ENCODE assay signal across 8 mouse cellular contexts in the genomic region with DNA sequence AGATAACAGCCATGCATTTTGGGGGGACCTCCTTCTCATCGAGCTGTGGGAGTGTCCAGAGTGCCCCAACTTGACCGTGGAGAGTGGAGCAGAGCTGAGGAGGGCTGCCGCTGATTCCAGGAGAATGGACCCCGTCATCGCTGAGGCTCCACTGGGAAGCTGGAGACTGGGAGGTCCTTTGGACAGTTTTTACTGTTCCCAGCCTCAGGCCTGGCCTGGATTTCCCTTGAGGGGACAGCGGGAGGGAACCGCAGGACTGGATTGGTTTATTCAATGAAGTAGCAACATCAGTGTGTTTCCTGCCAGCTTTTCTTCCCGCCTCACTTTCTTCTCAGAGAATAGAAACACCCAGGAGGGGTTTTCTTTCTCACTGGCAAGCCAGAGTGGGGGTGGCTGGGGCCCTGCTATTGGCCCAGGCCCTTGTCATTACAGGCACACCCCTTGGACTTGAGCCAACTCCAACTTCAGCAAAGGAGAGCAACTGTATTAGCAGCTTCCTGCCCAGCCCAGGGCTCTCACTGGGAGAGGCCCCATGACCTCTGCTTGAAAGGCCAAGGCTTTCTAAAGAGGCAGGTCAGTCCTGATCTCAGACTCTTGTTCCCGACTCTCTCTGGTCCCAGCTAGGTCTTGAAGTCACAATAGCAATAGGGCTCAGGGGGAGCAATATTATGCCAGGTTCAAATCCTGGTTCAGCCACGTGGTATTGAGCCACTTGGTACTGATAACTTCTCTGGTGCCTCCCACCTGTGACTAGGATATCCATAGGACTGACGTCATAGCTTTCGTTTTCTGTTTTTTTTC. TPM values are rescaled to one million over a fixed set of nuclear protein-coding genes. Genes with fewer than 3 reads are reported as not detected.
DNase-seq lines count a peak whose midpoint lies in the region.

No protein-coding gene starts in this region.

- WGBS in embryonic facial prominence, embryonic 10.5 days = 13% methylated on average over 12 of the region's 12 CpGs

- peak overlapping the region; percentile 31; the same call in 1 of the 2 replicates for H3K4me3 ChIP-seq in embryonic facial prominence, embryonic 10.5 days

- H3K27ac ChIP-seq in embryonic facial prominence, embryonic 10.5 days (replicated peaks) = peak overlapping the region; percentile 84

- H3K9me3 ChIP-seq in embryonic facial prominence, embryonic 10.5 days = no peaks in the 10 kb centered on the region

- H3K27me3 ChIP-seq in embryonic facial prominence, embryonic 10.5 days (replicated peaks; ENCODE audit: low read depth, poor library complexity, severe bottlenecking) = peaks cover 8% of the 10 kb centered on the region; the same call in 1 of the 2 replicates

- H3K4me1 ChIP-seq in embryonic facial prominence, embryonic 10.5 days = peaks cover 42% of the 10 kb centered on the region

- peak; percentile 81 for DNase-seq in 3134 (ENCODE audit: extremely low read depth, insufficient read length, low spot score)
- DNase-seq in adrenal gland, adult (ENCODE audit: inconsistent age in 2 of 2, low spot score in 1 of 2) = peak; percentile 76 to 86
- DNase-seq in embryonic facial prominence, embryonic 10.5 days (ENCODE audit: low spot score) = peak; percentile 85
- peak; percentile 92 to 95 for DNase-seq in heart, adult 18-20 months
- peak; percentile 80 for DNase-seq in kidney, adult 18-20 months
- DNase-seq in left cerebral cortex, postnatal 4 days = peak; percentile 85
- peak; percentile 85 for DNase-seq in mesoderm, embryonic 11.5 days (ENCODE audit: low read depth, low spot score)
- DNase-seq in right cerebral cortex, postnatal 36 days (ENCODE audit: low spot score in 2 of 2) = peak; percentile 73 to 76

- no peaks in the 10 kb centered on the region for H3K36me3 ChIP-seq in embryonic facial prominence, embryonic 10.5 days (replicated peaks)

- intact Hi-C loops in left cerebral cortex, postnatal 4 days (cut with DNase I) = no loop called here

RNA-seq across cellular contexts. Expression of a gene that starts 33.3 kb away (rescaled TPM):
- not detected in 2 replicates for polyA plus RNA-seq in embryonic facial prominence, embryonic 10.5 days (2016; fragmentation: Nextera tagmentation; extraction: Ambion mirVana)
- total RNA-seq in heart, adult 18-20 months (2021) = 1 to 10 TPM in 1 of 2 experiments, not detected in 1; 1.3 TPM
- not detected for total RNA-seq in left cerebral cortex, postnatal 4 days (2021)

Comparison
In these comparisons a context has a peak if more than half of its experiments do, and no peak if none do; other contexts are left out.
1. Peak in every context shown above with its lines: DNase-seq, H3K4me3 ChIP-seq and H3K27ac ChIP-seq.